Mouse (Mus musculus) spleen, postnatal 4 days (tissue): ENCODE data around the gene Per2.

Experiments used
- DNase-seq, 2 experiments: peaks; one replicate each; pipeline ENCODE4 v3.0.0; 2022; ENCODE audit warnings: low spot score in 2 of 2

Gene Per2

GRCm38 (mm10) chr1:91434905-91435304 lies 24.2 kb downstream of the Per2 start:
- no peak for DNase-seq

DNA sequence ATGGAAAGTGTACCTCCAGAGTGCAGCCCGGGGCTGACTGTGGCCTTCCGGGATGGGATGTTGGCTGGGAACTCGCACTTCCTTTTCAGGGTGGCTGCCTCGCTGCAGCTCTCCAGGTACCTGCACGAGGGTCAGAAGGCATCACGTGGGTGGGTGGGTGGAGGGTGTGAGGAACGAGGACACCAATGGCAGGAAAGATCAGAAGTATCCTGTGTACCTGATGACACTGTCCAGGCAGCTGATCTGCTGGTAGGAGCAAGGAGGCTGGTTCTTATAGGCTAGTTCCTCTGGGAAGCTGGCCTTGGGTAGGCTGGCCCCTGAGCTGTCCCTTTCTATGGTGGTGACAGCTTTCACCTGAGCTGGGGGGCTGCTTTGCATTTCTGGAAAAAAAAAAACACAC lies 28.4 kb downstream of the Per2 start:
- no peak for DNase-seq

- no peak for DNase-seq
Measured at GRCm38 (mm10) chr1:91429212-91429611, 29.9 kb downstream of the Per2 start.

- DNase-seq, result peak; percentile 76 to 89
Measured at GRCm38 (mm10) chr1:91428614-91429013, 30.5 kb downstream of the Per2 start.

- no peak for DNase-seq
Measured at GRCm38 (mm10) chr1:91426397-91426796, 32.7 kb downstream of the Per2 start.

DNA sequence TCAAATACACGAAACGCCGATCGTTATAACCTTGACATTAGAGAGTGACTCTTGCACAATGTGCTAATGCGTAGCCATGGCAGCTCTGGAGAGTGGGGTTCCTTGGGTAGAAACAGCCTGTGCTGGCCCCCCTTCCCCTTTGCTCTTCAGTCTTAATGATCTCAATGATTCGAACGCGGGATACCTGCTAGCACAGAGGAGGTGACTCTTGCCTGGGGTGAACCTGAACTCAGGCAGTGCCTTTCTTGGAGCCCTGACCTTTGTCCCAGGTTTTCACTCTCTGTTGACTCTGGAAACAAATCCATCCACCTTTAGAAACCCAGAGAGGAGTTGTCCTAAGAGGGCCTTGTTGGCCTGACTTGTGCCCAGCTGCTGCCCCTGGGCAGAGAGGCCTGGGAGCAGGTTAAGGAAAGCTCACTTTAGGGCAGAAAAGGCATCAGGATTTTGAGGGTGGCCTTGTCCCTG lies 38.5 kb downstream of the Per2 start:
- no peak for DNase-seq

GRCm38 (mm10) chr1:91419862-91420600 lies 39.1 kb downstream of the Per2 start:
- no peak for DNase-seq

GRCm38 (mm10) chr1:91417991-91418390 lies 41.1 kb downstream of the Per2 start:
- DNase-seq, result no peak

GRCm38 (mm10) chr1:91415311-91415710 lies 43.8 kb downstream of the Per2 start:
- no peak for DNase-seq

GRCm38 (mm10) chr1:91414903-91415302 lies 44.2 kb downstream of the Per2 start:
- no peak for DNase-seq

DNA sequence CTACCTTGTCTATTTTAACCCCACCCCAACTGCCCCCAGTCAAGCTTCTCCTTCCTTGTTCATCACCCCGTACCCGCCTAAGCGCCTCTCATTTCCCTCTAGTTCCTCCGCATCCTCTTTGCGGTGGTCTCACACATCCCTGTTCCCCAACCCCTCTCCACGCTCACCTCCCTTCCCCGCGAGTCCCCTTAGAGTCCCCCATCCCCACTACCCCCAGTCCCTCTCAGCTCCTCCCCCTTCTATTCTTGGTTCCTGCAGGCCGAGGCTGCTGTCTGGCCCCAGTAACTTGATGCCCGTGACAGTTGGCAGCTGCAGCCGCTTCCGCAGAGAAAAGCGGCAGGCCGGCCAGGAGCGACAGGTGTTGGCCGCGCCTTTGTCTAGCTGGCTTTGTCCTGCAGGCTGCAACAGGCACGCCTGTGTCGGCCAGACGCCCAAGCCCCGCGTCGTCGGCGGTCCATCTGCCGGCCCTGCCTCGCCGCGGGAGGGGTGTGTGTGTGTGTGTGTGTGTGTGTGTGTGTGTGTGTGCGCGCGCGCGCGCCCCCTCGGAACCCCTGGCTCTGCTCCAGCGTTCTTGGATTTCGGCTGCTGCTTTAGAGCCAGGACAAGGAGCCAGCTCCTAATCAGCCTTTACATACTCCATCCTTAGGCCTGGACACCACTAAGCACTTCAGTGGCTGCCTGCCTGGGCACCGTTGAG lies 45.1 kb downstream of the Per2 start, which contains the start of gene Hes6:
Hes6 (minus strand) TSS at position 141 of the 697 bp plus-strand sequence.
- DNase-seq, result peak; percentile 53 to 77

GRCm38 (mm10) chr1:91413536-91413897 lies 45.6 kb downstream of the Per2 start:
- DNase-seq, result peak in 1 of 2 experiments; percentile 71

DNA sequence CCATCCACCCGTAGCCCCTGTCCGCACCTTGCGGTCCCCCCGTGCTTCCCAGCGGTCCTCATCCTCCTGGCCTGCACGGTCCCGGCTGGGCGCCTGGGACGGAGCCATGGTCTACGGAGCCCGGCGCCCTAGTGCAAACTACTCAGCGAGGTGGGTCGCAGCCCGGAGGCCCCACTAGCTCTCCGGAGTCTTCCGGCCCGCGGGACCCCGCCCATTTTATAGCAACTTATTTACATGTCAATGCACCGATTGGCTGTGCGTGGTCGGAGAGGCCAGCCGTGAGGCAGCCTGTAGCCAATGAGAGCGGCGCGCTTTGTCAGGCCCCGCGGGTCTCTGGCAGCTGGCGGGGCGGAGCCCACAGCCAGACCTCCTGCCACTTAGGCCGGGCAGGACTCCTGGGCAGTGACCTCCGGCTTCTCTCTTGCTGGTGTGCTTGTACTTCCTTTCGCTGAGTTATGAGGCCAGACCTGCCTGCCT lies 46.1 kb downstream of the Per2 start:
- peak; percentile 90 to 93 for DNase-seq

DNA sequence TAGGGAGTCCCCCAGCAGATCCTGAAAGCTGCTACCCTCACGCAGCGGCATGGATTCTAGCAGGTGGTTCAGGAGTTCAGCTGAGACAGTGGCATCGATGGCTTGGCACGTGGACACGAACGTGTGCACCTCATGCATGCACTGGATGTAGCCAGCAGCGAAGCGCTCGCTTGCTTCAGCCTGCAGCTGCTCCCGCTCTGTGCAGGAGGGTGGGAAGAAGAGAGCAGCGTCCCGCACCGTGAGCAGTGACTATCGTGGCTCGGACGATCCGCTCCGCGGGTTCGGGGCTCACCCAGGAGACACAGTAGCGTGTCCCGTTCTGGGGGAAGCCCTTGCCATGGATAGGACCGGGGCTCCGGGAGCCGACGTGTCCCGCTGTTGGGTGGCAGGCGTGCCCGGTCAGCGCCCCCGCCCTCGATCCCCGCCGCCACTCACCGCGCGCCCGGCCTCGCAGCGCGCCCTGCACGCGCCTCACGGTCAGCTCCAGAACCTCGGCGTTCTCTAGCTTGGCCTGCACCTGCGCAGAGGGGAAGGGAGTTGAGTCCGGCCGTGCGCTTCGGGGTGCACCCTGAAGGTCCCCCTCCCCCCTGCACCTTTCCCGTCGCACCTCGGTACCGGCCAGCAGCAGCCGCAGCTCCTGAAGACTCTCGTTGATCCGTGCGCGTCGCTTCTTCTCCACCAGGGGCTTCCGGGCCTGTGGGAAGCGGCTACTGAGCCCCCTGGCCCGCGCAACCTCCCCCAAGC lies 46.7 kb downstream of the Per2 start:
- DNase-seq, result peak; percentile 43 to 79

- DNase-seq, result no peak
Measured at GRCm38 (mm10) chr1:91411631-91412285, 47.4 kb downstream of the Per2 start.

- DNase-seq, result no peak
Measured at GRCm38 (mm10) chr1:91407819-91408218, 51.3 kb downstream of the Per2 start.

- DNase-seq, result no peak
Measured at GRCm38 (mm10) chr1:91405406-91406169, 53.5 kb downstream of the Per2 start.

DNA sequence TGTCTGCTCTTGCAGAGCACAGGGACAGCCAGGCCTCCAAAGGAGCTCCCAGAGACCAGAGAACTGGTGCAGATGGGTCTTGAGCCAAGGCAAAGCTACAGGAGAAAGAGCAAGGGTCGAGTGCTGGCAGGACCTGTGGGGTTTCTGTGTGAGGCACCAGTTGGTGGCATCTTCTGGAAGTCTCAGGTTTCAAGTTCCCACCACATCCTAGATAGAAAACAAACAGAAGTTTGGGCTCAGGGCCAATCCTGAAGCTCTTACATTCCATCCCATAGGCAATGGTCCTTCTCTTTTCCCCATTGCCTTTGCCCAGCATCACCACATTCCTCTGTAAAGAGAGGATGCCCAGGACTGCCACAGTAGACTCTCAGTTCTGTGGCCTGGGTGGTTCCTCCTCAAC lies 54.1 kb downstream of the Per2 start:
- DNase-seq, result no peak

DNA sequence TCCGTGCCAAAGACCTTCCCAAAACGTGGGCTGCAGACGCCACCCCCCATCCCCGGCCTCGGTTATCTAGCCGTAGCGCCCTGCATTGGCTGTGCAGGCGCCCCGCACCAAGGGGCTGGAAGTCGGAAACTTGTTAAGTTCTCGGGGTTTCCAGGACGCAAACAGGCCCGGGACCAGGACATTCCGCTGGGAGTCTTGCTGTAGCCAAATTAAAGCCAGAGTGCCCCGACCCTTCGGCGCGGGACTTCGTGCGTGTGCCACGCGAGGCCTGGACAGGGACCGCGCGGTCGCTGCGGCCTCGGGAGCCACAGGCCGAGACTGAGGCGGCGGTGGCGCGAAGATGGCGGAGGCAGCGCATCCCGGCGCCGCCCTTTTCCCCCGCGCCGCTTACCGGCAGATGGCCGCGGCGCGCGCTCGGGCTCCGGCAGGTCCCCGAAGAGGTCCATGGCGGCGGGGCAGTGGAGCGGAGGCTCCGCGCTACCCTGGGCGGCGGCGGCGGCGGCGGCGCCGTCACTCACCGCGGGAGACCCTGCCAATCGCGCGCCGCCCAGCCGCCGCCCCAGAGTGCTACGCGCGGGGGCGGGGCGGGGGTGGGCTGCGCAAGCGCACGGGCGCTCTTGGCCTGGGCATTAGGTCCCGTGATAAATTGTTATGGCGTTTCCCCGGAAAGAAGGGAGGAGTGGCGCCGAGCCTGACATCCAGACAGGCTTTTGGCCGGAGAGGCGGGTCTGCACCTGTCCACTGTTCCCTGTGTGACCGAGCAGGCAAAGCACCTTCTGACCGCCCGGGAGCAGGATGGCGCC lies 60.7 kb downstream of the Per2 start, which contains the start of gene Ilkap:
Ilkap (minus strand) TSS at position 556 of the 803 bp plus-strand sequence.
- peak; percentile 80 to 90 for DNase-seq

DNA sequence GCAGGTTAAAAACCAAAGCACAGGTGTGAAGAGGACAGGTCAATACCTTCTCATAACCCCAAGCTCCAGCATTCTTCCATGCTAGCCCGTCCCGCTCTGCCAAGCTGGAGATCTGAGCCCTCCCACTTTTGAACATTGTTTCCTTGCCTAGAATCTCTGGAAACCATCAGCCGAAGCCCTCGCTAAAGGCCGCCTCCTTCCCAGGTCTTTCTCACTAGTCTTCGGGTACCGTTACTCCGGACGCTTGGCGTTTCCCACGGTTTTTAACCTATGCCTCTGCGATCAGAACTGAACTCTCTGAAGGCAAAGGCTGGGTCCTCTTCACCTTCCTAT lies 61.2 kb downstream of the Per2 start:
- no peak for DNase-seq
